Mouse (Mus musculus): ENCODE results near the gene Plcl1.

Plcl1 gene

GRCm38 (mm10) chr1:55405272-55406022, at the start of gene Plcl1:
TSS of gene Plcl1 (plus strand) at chr1:55405921.
- in situ Hi-C loops (cut with MboI; ENCODE audit: unreplicated experiment in 2 of 2), result loop anchor here (10.0 to 25.0 kb wide), 6 partner anchors 119 to 1807 kb away; partner anchors contain the start of gene Satb2 (in 1 of the 2)

- in situ Hi-C loops (cut with MboI; ENCODE audit: unreplicated experiment in 2 of 2), result loop anchor here in 1 of 2 experiments (25.0 kb wide), 1 partner anchor 700 kb away; no protein-coding TSS in a partner anchor
Measured at GRCm38 (mm10) chr1:55362634-55363033, 43.1 kb upstream of the Plcl1 start.

- in situ Hi-C loops (cut with MboI; ENCODE audit: unreplicated experiment in 2 of 2), result loop anchor here in 1 of 2 experiments (25.0 kb wide), 1 partner anchor 701 kb away; no protein-coding TSS in a partner anchor
Measured at GRCm38 (mm10) chr1:55363044-55363565, 42.6 kb upstream of the Plcl1 start, which contains the start of gene Boll. TSS of gene Boll (minus strand) at chr1:55363469.

- in situ Hi-C loops (cut with MboI; ENCODE audit: unreplicated experiment in 2 of 2), result loop anchor here in 1 of 2 experiments (25.0 kb wide), 1 partner anchor 701 kb away; no protein-coding TSS in a partner anchor
Measured at GRCm38 (mm10) chr1:55363586-55363985, 42.1 kb upstream of the Plcl1 start.

GRCm38 (mm10) chr1:55372626-55373025, 33.1 kb upstream of the Plcl1 start:
- in situ Hi-C loops (cut with MboI; ENCODE audit: unreplicated experiment in 2 of 2), result loop anchor here in 1 of 2 experiments (10.0 to 25.0 kb wide), 2 partner anchors 298 to 710 kb away; no protein-coding TSS in a partner anchor

- in situ Hi-C loops (cut with MboI; ENCODE audit: unreplicated experiment in 2 of 2), result loop anchor here (5.0 to 25.0 kb wide), 3 partner anchors 138 to 718 kb away; no protein-coding TSS in a partner anchor
Measured at GRCm38 (mm10) chr1:55380527-55380926, 25.2 kb upstream of the Plcl1 start.

- in situ Hi-C loops (cut with MboI; ENCODE audit: unreplicated experiment in 2 of 2), result loop anchor here (5.0 to 25.0 kb wide), 3 partner anchors 141 to 721 kb away; no protein-coding TSS in a partner anchor
Measured at GRCm38 (mm10) chr1:55383114-55383773, 22.5 kb upstream of the Plcl1 start.

- in situ Hi-C loops (cut with MboI; ENCODE audit: unreplicated experiment in 2 of 2), result loop anchor here (5.0 to 25.0 kb wide), 11 partner anchors 125 to 1812 kb away; partner anchors contain the start of gene Satb2 (in 1 of the 2)
Measured at GRCm38 (mm10) chr1:55399891-55400290, 5.8 kb upstream of the Plcl1 start.

- in situ Hi-C loops (cut with MboI; ENCODE audit: unreplicated experiment in 2 of 2), result loop anchor here (5.0 to 25.0 kb wide), 10 partner anchors 120 to 1808 kb away; partner anchors contain the start of gene Satb2 (in 1 of the 2)
Measured at GRCm38 (mm10) chr1:55404439-55404838, 1.3 kb upstream of the Plcl1 start.

- in situ Hi-C loops (cut with MboI; ENCODE audit: unreplicated experiment in 2 of 2), result loop anchor here (10.0 to 25.0 kb wide), 6 partner anchors 119 to 1806 kb away; partner anchors contain the start of gene Satb2 (in 1 of the 2)
Measured at GRCm38 (mm10) chr1:55406023-55406413, 297 bp downstream of the Plcl1 start.

GRCm38 (mm10) chr1:55406531-55407375, 1.0 kb downstream of the Plcl1 start:
- in situ Hi-C loops (cut with MboI; ENCODE audit: unreplicated experiment in 2 of 2), result loop anchor here (10.0 to 25.0 kb wide), 6 partner anchors 118 to 1806 kb away; partner anchors contain the start of gene Satb2 (in 1 of the 2)

GRCm38 (mm10) chr1:55410670-55411069, 4.9 kb downstream of the Plcl1 start:
- in situ Hi-C loops (cut with MboI; ENCODE audit: unreplicated experiment in 2 of 2), result loop anchor here (25.0 kb wide), 2 partner anchors 1577 to 1802 kb away; partner anchors contain the start of gene Satb2 (in 1 of the 2)

- in situ Hi-C loops (cut with MboI; ENCODE audit: unreplicated experiment in 2 of 2), result loop anchor here (25.0 kb wide), 2 partner anchors 1576 to 1801 kb away; partner anchors contain the start of gene Satb2 (in 1 of the 2)
Measured at GRCm38 (mm10) chr1:55411079-55411478, 5.4 kb downstream of the Plcl1 start.

- in situ Hi-C loops (cut with MboI; ENCODE audit: unreplicated experiment in 2 of 2), result loop anchor here (25.0 kb wide), 2 partner anchors 1575 to 1800 kb away; partner anchors contain the start of gene Satb2 (in 1 of the 2)
Measured at GRCm38 (mm10) chr1:55412569-55412968, 6.8 kb downstream of the Plcl1 start.

- in situ Hi-C loops (cut with MboI; ENCODE audit: unreplicated experiment in 2 of 2), result loop anchor here (25.0 kb wide), 2 partner anchors 1574 to 1799 kb away; partner anchors contain the start of gene Satb2 (in 1 of the 2)
Measured at GRCm38 (mm10) chr1:55413534-55413933, 7.8 kb downstream of the Plcl1 start.

- in situ Hi-C loops (cut with MboI; ENCODE audit: unreplicated experiment in 2 of 2), result loop anchor here (25.0 kb wide), 2 partner anchors 1568 to 1793 kb away; partner anchors contain the start of gene Satb2 (in 1 of the 2)
Measured at GRCm38 (mm10) chr1:55418968-55419367, 13.2 kb downstream of the Plcl1 start.

GRCm38 (mm10) chr1:55427607-55428006, 21.9 kb downstream of the Plcl1 start:
- in situ Hi-C loops (cut with MboI; ENCODE audit: unreplicated experiment in 2 of 2), result no loop called here

GRCm38 (mm10) chr1:55429051-55429450, 23.3 kb downstream of the Plcl1 start:
- in situ Hi-C loops (cut with MboI; ENCODE audit: unreplicated experiment in 2 of 2), result no loop called here

GRCm38 (mm10) chr1:55429708-55430107, 24.0 kb downstream of the Plcl1 start:
- in situ Hi-C loops (cut with MboI; ENCODE audit: unreplicated experiment in 2 of 2), result no loop called here

Data from v-Abl transformed pro-B cells (cell line).